Mouse (Mus musculus) forebrain, postnatal 0 days (tissue): ENCODE measurements at regions not wholly inside any gene's neighbourhood (a gene's known extent, or its start where the extent isn't known, plus 50 kb on each side); places are given as distances from the start of the nearest gene placed in this dataset.

Source experiments
- ATAC-seq: fragments of 200-750 bp; cut with Nextera tagmentation; 2 replicates; pipeline ENCODE4 v1.8.0; 2017; ENCODE audit warnings: mild to moderate bottlenecking, moderate library complexity
- DNase-seq: peaks from one replicate; pipeline ENCODE4 v3.0.0-alpha.2; 2015
- H3K27ac ChIP-seq: fragments of 300-500 bp; sonication (generic); 2 replicates; pipeline ENCODE4 v1.5.1; 2014; ENCODE audit warnings: low read depth, mild to moderate bottlenecking, antibody characterized with exemption, low read length, moderate library complexity, mixed read lengths
- H3K27me3 ChIP-seq: fragments of 300-500 bp; sonication (generic); 2 replicates; pipeline ENCODE4 v1.6.1; 2014; ENCODE audit warnings: mild to moderate bottlenecking, low read length, mixed read lengths; ENCODE audit not compliant: insufficient read depth
- H3K36me3 ChIP-seq: fragments of 300-500 bp; sonication (generic); 2 replicates; pipeline ENCODE4 v1.6.1; 2014; ENCODE audit warnings: mild to moderate bottlenecking, moderate library complexity; ENCODE audit not compliant: insufficient read depth
- H3K4me1 ChIP-seq: fragments of 300-500 bp; sonication (generic); 2 replicates; pipeline ENCODE4 v1.6.1; 2014; ENCODE audit warnings: antibody characterized with exemption; ENCODE audit not compliant: insufficient read depth
- H3K4me2 ChIP-seq: fragments of 300-500 bp; sonication (generic); 2 replicates; pipeline ENCODE4 v1.6.1; 2014; ENCODE audit warnings: low read depth, mild to moderate bottlenecking, moderate library complexity
- H3K4me3 ChIP-seq: fragments of 300-500 bp; sonication (generic); 2 replicates; pipeline ENCODE4 v1.5.1; 2014; ENCODE audit warnings: low read depth, low read length, mixed read lengths
- H3K9ac ChIP-seq: fragments of 300-500 bp; sonication (generic); 2 replicates; pipeline ENCODE4 v1.6.1; 2014; ENCODE audit warnings: mild to moderate bottlenecking
- H3K9me3 ChIP-seq: fragments of 300-500 bp; sonication (generic); 2 replicates; pipeline ENCODE4 v1.6.1; 2016; ENCODE audit warnings: low read length
- CTCF ChIP-seq: sonication (generic); IDR thresholded peaks from 2 replicates; pipeline ENCODE4 v1.5.1; 2016; ENCODE audit warnings: antibody characterized with exemption, control low read depth, low read depth
- WGBS: fragments of 180-500 bp; shearing (Covaris S2); extraction: QIAGEN DNeasy Blood & Tissue Kit; methylation state at CpG from one replicate; pipeline ENCODE4 v1.1.7; 2014; 5-methylcytosine and 5-hydroxymethylcytosine counted together

GRCm38 (mm10) chr6:6291781-6292180 is 74.8 kb upstream of the Slc25a13 start:
- Histone ChIP-seq H3K9ac (no peak overlapping the region), H3K27ac (no peak overlapping the region), H3K27me3 (no peaks in the 10 kb centered on the region), H3K4me3 (no peak overlapping the region), H3K9me3 (no peaks in the 10 kb centered on the region), H3K36me3 (no peaks in the 10 kb centered on the region), H3K4me1 (no peaks in the 10 kb centered on the region), H3K4me2 (no peak overlapping the region)
- no peak for DNase-seq
- ATAC-seq = no peak
- WGBS = 62% methylated on average over 3 of the region's 3 CpGs
- TF ChIP-seq CTCF = no peak

- H3K4me1 ChIP-seq = no peaks in the 10 kb centered on the region
- WGBS = 89% methylated on average over 7 of the region's 7 CpGs
- no peaks in the 10 kb centered on the region for H3K9me3 ChIP-seq
- no peak overlapping the region for H3K4me3 ChIP-seq
- no peak for TF ChIP-seq CTCF
- no peaks in the 10 kb centered on the region for H3K27me3 ChIP-seq
- H3K27ac ChIP-seq = no peak overlapping the region
- no peak overlapping the region for H3K9ac ChIP-seq
- no peak for ATAC-seq
- no peaks in the 10 kb centered on the region for H3K36me3 ChIP-seq
- no peak for DNase-seq
- H3K4me2 ChIP-seq = no peak overlapping the region
These were observed 73.5 kb upstream of the Slc25a13 start for GRCm38 (mm10) chr6:6290427-6290826.

GRCm38 (mm10) chr6:6289806-6290205 is 72.8 kb upstream of the Slc25a13 start:
- H3K27ac ChIP-seq = no peak overlapping the region
- H3K4me2 ChIP-seq = no peak overlapping the region
- H3K4me3 ChIP-seq = no peak overlapping the region
- H3K9me3 ChIP-seq = no peaks in the 10 kb centered on the region
- peak; percentile 42 for DNase-seq
- H3K27me3 ChIP-seq = no peaks in the 10 kb centered on the region
- H3K4me1 ChIP-seq = no peaks in the 10 kb centered on the region
- no peak for ATAC-seq
- WGBS = 21% methylated on average over 6 of the region's 6 CpGs
- H3K36me3 ChIP-seq = no peaks in the 10 kb centered on the region
- H3K9ac ChIP-seq = no peak overlapping the region
- peak; percentile 68 for TF ChIP-seq CTCF

GRCm38 (mm10) chr6:6280812-6281568 is 64.0 kb upstream of the Slc25a13 start:
- 91% methylated on average over 17 of the region's 17 CpGs for WGBS
- no peaks in the 10 kb centered on the region for H3K36me3 ChIP-seq

GRCm38 (mm10) chr6:6279646-6280045 is 62.7 kb upstream of the Slc25a13 start:
- Histone ChIP-seq H3K9me3 (no peaks in the 10 kb centered on the region), H3K4me2 (no peak overlapping the region), H3K9ac (no peak overlapping the region), H3K27me3 (no peaks in the 10 kb centered on the region), H3K36me3 (no peaks in the 10 kb centered on the region), H3K4me3 (no peak overlapping the region), H3K4me1 (no peaks in the 10 kb centered on the region), H3K27ac (no peak overlapping the region)
- 84% methylated on average over 6 of the region's 6 CpGs for WGBS
- no peak for ATAC-seq
- no peak for DNase-seq
- no peak for TF ChIP-seq CTCF

More at GRCm38 (mm10) chr6:6280812-6281568, 64.0 kb upstream of the Slc25a13 start:
- H3K4me3 ChIP-seq = no peak overlapping the region
- no peak overlapping the region for H3K27ac ChIP-seq
- H3K4me1 ChIP-seq = no peaks in the 10 kb centered on the region
- no peak overlapping the region for H3K9ac ChIP-seq
- no peaks in the 10 kb centered on the region for H3K9me3 ChIP-seq
- TF ChIP-seq CTCF = no peak
- DNase-seq (no peak), ATAC-seq (no peak)
- no peaks in the 10 kb centered on the region for H3K27me3 ChIP-seq
- H3K4me2 ChIP-seq = no peak overlapping the region

GRCm38 (mm10) chr6:6270545-6270944 is 53.6 kb upstream of the Slc25a13 start:
- H3K36me3 ChIP-seq = no peaks in the 10 kb centered on the region
- no peak for TF ChIP-seq CTCF
- H3K4me3 ChIP-seq = no peak overlapping the region
- 30% methylated on average over 2 of the region's 2 CpGs for WGBS
- H3K27ac ChIP-seq = no peak overlapping the region
- no peaks in the 10 kb centered on the region for H3K27me3 ChIP-seq
- no peak overlapping the region for H3K4me2 ChIP-seq
- ATAC-seq (no peak), DNase-seq (no peak)
- no peaks in the 10 kb centered on the region for H3K4me1 ChIP-seq
- no peaks in the 10 kb centered on the region for H3K9me3 ChIP-seq
- H3K9ac ChIP-seq = no peak overlapping the region
